Mouse (Mus musculus) midbrain, embryonic 16.5 days (tissue): Measurements from ENCODE around the gene Prok2. TPM values are rescaled to one million over a fixed set of nuclear protein-coding genes. Genes with fewer than 3 reads are reported as not detected.

ENCODE experiments used
- ATAC-seq: fragments of 200-750 bp; cut with Nextera tagmentation; 2 replicates; pipeline ENCODE4 v1.8.0; 2017; ENCODE audit warnings: moderate TSS enrichment
- H3K27ac ChIP-seq: fragments of 300-500 bp; sonication (generic); 2 replicates; pipeline ENCODE4 v1.5.1; 2014; ENCODE audit warnings: mild to moderate bottlenecking, low read length, mixed read lengths
- H3K27me3 ChIP-seq: fragments of 300-500 bp; sonication (generic); 2 replicates; pipeline ENCODE4 v1.6.1; 2014; ENCODE audit warnings: low read depth, low read length, mixed read lengths; ENCODE audit not compliant: control insufficient read depth, insufficient read depth
- H3K36me3 ChIP-seq: fragments of 300-500 bp; sonication (generic); 2 replicates; pipeline ENCODE4 v1.6.1; 2014; ENCODE audit warnings: mild to moderate bottlenecking, low read length, moderate library complexity, mixed read lengths; ENCODE audit not compliant: control insufficient read depth, insufficient read depth
- H3K4me1 ChIP-seq: fragments of 300-500 bp; sonication (generic); 2 replicates; pipeline ENCODE4 v1.6.1; 2014; ENCODE audit warnings: mild to moderate bottlenecking, low read length, mixed read lengths; ENCODE audit not compliant: control insufficient read depth, insufficient read depth
- H3K4me2 ChIP-seq: fragments of 300-500 bp; sonication (generic); 2 replicates; pipeline ENCODE4 v1.6.1; 2014; ENCODE audit warnings: mild to moderate bottlenecking, low read length, mixed read lengths
- H3K4me3 ChIP-seq: fragments of 300-500 bp; sonication (generic); 2 replicates; pipeline ENCODE4 v1.5.1; 2014; ENCODE audit warnings: low read depth, mild to moderate bottlenecking, low read length, moderate library complexity, mixed read lengths
- H3K9ac ChIP-seq: fragments of 300-500 bp; sonication (generic); 2 replicates; pipeline ENCODE4 v1.6.1; 2014; ENCODE audit warnings: low read depth, low read length, mixed read lengths
- H3K9me3 ChIP-seq: fragments of 300-500 bp; sonication (generic); replicated peaks from 2 replicates; pipeline ENCODE4 v1.6.1; 2014; ENCODE audit warnings: mild to moderate bottlenecking, low read length, mixed read lengths; ENCODE audit not compliant: control insufficient read depth, poor library complexity, severe bottlenecking
- WGBS: fragments of 180-500 bp; shearing (Covaris S2); extraction: QIAGEN DNeasy Blood & Tissue Kit; methylation state at CpG from one replicate; pipeline ENCODE4 v1.1.7; 2014; 5-methylcytosine and 5-hydroxymethylcytosine counted together
- polyA plus RNA-seq: library from polyadenylated mRNA; unstranded; fragments of >200 nt; fragmentation: Nextera tagmentation; extraction: Ambion mirVana; gene quantifications from 2 replicates; pipeline ENCODE4 v1.2.1, GENCODE M21; 2015

The Prok2 gene
- 0.74 and 1.3 TPM in 2 replicates for polyA plus RNA-seq

DNA sequence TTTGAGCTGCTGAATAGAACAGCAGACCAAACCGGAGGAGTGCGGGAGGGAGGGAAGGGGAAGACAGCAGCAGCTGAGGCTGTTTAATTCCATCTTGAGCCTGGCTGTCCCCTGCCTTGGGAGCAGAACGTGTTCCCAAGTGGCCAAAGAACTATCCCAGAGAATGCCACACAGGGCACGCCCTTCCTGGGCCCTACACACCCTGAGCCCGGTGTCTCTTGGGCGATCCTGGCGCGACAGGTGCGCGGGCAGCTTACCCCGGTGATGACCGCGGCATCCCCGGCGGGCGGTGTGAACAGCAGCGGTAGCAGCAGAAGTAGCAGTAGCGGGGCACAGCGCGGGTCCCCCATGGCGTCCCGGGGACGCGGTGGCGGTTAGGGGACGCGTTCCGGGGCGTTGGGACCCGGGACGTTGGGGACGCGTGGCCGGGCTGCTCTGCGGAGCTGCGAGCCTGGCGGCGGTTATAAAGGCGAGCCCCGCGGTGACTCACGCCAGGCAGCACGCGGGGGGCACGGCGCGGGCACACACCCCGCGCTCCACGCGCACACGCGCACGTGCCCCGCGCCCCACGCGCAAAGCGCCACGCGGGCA lies at the start of gene Prok2:
TSS of gene Prok2 (minus strand) at position 422 of the 591 bp plus-strand sequence.
- Histone ChIP-seq H3K4me3 (peak within 1 kb of the TSS; percentile 53), H3K27ac (no peak within 1 kb of the TSS), H3K4me1 (peaks cover 11% of the 10 kb centered on the region; the same call in 1 of the 2 replicates), H3K9me3 (no peaks in the 10 kb centered on the region), H3K4me2 (peak within 1 kb of the TSS; percentile 76), H3K27me3 (peaks cover 10% of the 10 kb centered on the region), H3K9ac (peak within 1 kb of the TSS; percentile 62), H3K36me3 (no peaks in the 10 kb centered on the region)
- no peak for ATAC-seq
- WGBS: under 1% methylated on average over 47 of the region's 61 CpGs

- Histone ChIP-seq H3K36me3 (no peaks in the 10 kb centered on the region), H3K27me3 (no peaks in the 10 kb centered on the region), H3K27ac (no peak overlapping the region), H3K4me1 (no peaks in the 10 kb centered on the region), H3K4me2 (no peak overlapping the region), H3K4me3 (no peak overlapping the region), H3K9ac (no peak overlapping the region), H3K9me3 (no peaks in the 10 kb centered on the region)
- 77% methylated on average over 10 of the region's 10 CpGs for WGBS
- ATAC-seq: no peak
Measured at GRCm38 (mm10) chr6:99774680-99775079, 48.5 kb upstream of the Prok2 start.

- no peak for ATAC-seq
- Histone ChIP-seq H3K4me2 (no peak overlapping the region), H3K27me3 (no peaks in the 10 kb centered on the region), H3K4me3 (no peak overlapping the region), H3K36me3 (no peaks in the 10 kb centered on the region), H3K27ac (no peak overlapping the region), H3K4me1 (no peaks in the 10 kb centered on the region), H3K9ac (no peak overlapping the region), H3K9me3 (no peaks in the 10 kb centered on the region)
- 23% methylated on average over 5 of the region's 5 CpGs for WGBS
Measured at GRCm38 (mm10) chr6:99768495-99768894, 42.3 kb upstream of the Prok2 start.

DNA sequence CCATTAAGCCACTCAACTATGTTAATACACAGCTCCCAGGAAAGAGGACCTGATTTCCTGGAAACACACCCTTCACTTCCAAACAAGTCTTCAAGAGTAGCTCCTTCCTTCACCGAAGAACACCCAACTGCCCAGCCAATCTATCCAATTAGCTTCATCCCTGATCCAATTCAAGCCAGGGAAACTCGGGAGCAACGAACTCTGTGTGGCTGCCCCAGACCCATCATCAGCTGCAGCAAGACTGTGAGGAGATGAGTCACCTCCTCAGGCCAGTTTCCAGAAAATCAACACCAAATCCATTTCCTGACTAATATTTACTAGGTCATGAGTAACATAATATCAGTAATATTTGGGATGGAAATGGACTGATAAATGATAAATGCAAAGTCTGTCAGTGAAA lies 38.7 kb upstream of the Prok2 start:
- H3K4me3 ChIP-seq: no peak overlapping the region
- no peak overlapping the region for H3K4me2 ChIP-seq
- ATAC-seq: no peak
- no peak overlapping the region for H3K9ac ChIP-seq
- H3K4me1 ChIP-seq: peaks cover 10% of the 10 kb centered on the region; the same call in 1 of the 2 replicates
- H3K9me3 ChIP-seq: no peaks in the 10 kb centered on the region
- no peaks in the 10 kb centered on the region for H3K27me3 ChIP-seq
- no peaks in the 10 kb centered on the region for H3K36me3 ChIP-seq
- 84% methylated on average over 3 of the region's 3 CpGs for WGBS
- no peak overlapping the region for H3K27ac ChIP-seq

- Histone ChIP-seq H3K9me3 (no peaks in the 10 kb centered on the region; the same call in 1 of the 2 replicates), H3K27ac (no peak overlapping the region), H3K36me3 (no peaks in the 10 kb centered on the region), H3K4me2 (no peak overlapping the region), H3K4me1 (peaks cover 10% of the 10 kb centered on the region; the same call in 1 of the 2 replicates), H3K9ac (no peak overlapping the region), H3K27me3 (no peaks in the 10 kb centered on the region), H3K4me3 (no peak overlapping the region)
- 39% methylated on average over 14 of the region's 14 CpGs for WGBS
- 0 out of 2 replicates have a peak, but pooled peaks have one; percentile 11 for ATAC-seq
Measured at GRCm38 (mm10) chr6:99762069-99762985, 36.1 kb upstream of the Prok2 start.

DNA sequence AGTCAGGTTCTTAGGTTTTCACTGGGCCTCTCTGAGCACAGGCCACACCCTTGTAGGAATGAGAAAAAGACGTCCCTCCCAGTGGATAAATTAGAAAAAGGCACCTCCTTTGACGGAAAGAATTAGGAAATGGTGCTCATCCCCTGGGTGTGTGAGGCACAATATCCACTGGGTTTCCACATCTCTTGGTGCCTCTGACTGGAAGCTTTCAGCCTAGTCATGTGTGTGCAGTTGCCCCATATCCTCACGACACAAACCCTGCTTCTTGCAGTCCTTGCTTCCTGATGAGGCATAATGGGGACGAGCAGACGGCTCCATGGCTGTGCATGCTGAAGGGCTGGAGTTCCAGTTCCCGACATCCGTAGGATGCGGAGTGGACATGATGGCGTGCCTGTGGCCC lies 29.9 kb upstream of the Prok2 start:
- Histone ChIP-seq H3K4me3 (no peak overlapping the region), H3K36me3 (no peaks in the 10 kb centered on the region), H3K4me1 (no peaks in the 10 kb centered on the region), H3K27me3 (no peaks in the 10 kb centered on the region), H3K9me3 (no peaks in the 10 kb centered on the region; the same call in 1 of the 2 replicates), H3K4me2 (no peak overlapping the region), H3K9ac (no peak overlapping the region), H3K27ac (no peak overlapping the region)
- whole genome bisulfite sequencing: 89% methylated on average over 9 of the region's 9 CpGs
- no peak for ATAC-seq

- Histone ChIP-seq H3K36me3 (no peaks in the 10 kb centered on the region), H3K27me3 (no peaks in the 10 kb centered on the region), H3K27ac (no peak overlapping the region), H3K4me3 (no peak overlapping the region), H3K9ac (no peak overlapping the region), H3K4me1 (no peaks in the 10 kb centered on the region), H3K9me3 (no peaks in the 10 kb centered on the region), H3K4me2 (no peak overlapping the region)
- WGBS: 50% methylated on average over 6 of the region's 6 CpGs
- no peak for ATAC-seq
Measured at GRCm38 (mm10) chr6:99751308-99751707, 25.1 kb upstream of the Prok2 start.

DNA sequence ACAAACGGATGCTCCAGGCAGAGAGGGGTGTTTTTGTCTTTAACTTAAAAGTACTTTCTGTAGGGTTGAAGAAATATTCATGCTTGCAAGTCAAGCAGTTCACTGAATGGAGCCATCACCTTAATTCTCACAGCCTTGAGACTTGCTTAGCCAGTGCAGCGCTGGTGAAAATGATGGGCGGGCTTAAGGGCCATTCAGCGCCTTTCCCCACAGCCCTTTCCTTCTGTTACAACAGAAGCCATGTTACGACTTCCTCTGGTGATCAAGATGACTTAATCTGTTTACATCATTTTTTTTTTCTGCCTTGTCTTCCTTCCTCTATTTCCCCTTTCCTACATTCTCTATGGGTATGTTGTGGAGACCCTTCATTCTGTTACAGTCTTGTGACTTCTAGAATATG lies 20.1 kb upstream of the Prok2 start:
- no peak for ATAC-seq
- WGBS: 87% methylated on average over 5 of the region's 5 CpGs

GRCm38 (mm10) chr6:99742866-99743265 lies 16.7 kb upstream of the Prok2 start:
- Histone ChIP-seq H3K27me3 (no peaks in the 10 kb centered on the region), H3K9ac (no peak overlapping the region), H3K27ac (no peak overlapping the region), H3K4me2 (no peak overlapping the region), H3K9me3 (no peaks in the 10 kb centered on the region), H3K36me3 (no peaks in the 10 kb centered on the region), H3K4me1 (no peaks in the 10 kb centered on the region), H3K4me3 (no peak overlapping the region)
- no peak; the same call in 1 of the 2 replicates for ATAC-seq
- 64% methylated on average over 3 of the region's 3 CpGs for WGBS

More for the DNA sequence above, 20.1 kb upstream of the Prok2 start:
- H3K4me1 ChIP-seq: no peaks in the 10 kb centered on the region
- H3K27me3 ChIP-seq: no peaks in the 10 kb centered on the region
- no peak overlapping the region for H3K4me3 ChIP-seq
- H3K9ac ChIP-seq: no peak overlapping the region
- no peak overlapping the region for H3K27ac ChIP-seq
- H3K9me3 ChIP-seq: no peaks in the 10 kb centered on the region
- H3K4me2 ChIP-seq: no peak overlapping the region
- no peaks in the 10 kb centered on the region for H3K36me3 ChIP-seq
